Mouse (Mus musculus): ENCODE measurements around the gene Pa2g4. TPM values are rescaled to one million over a fixed set of nuclear protein-coding genes. Genes with fewer than 3 reads are reported as not detected.
"Not testable (repeated sequence)": the region's sequence is repeated elsewhere in the genome, so short reads cannot be mapped to it uniquely, and the experiment has no call there.

The Pa2g4 gene
- total RNA-seq, 2 experiments from 2014 or later: 56.7 to 62.7 TPM

- DNase-seq (ENCODE audit: low spot score in 2 of 2): no peak
- intact Hi-C loops (cut with DNase I): no loop called here
These were observed 17.9 kb upstream of the Pa2g4 start for GRCm38 (mm10) chr10:128583644-128584043.

- intact Hi-C loops (cut with DNase I): no loop called here
- DNase-seq (ENCODE audit: low spot score in 2 of 2): no peak
These were observed 13.9 kb upstream of the Pa2g4 start for GRCm38 (mm10) chr10:128579731-128580130.

GRCm38 (mm10) chr10:128579298-128579697 lies 13.5 kb upstream of the Pa2g4 start:
- intact Hi-C loops (cut with DNase I): no loop called here

GRCm38 (mm10) chr10:128578330-128578729 lies 12.5 kb upstream of the Pa2g4 start:
- intact Hi-C loops (cut with DNase I): no loop called here
- DNase-seq (ENCODE audit: low spot score in 2 of 2): no peak

More at GRCm38 (mm10) chr10:128579298-128579697, 13.5 kb upstream of the Pa2g4 start:
- DNase-seq (ENCODE audit: low spot score in 2 of 2): no peak

GRCm38 (mm10) chr10:128575063-128575462 lies 9.3 kb upstream of the Pa2g4 start:
- DNase-seq (ENCODE audit: low spot score in 2 of 2): no peak
- intact Hi-C loops (cut with DNase I): no loop called here

GRCm38 (mm10) chr10:128565206-128565787 lies 490 bp downstream of the Pa2g4 start:
- intact Hi-C loops (cut with DNase I): loop anchor here (5.0 kb wide), 2 partner anchors 47 to 107 kb away; partner anchors contain the start of gene Suox

GRCm38 (mm10) chr10:128563544-128563943 lies 2.2 kb downstream of the Pa2g4 start:
- intact Hi-C loops (cut with DNase I): no loop called here
- no peak for DNase-seq (ENCODE audit: low spot score in 2 of 2)

More at GRCm38 (mm10) chr10:128565206-128565787, 490 bp downstream of the Pa2g4 start:
- no peak for DNase-seq (ENCODE audit: low spot score in 2 of 2)

- intact Hi-C loops (cut with DNase I): no loop called here
- DNase-seq (ENCODE audit: low spot score in 2 of 2): no peak
These were observed 8.8 kb downstream of the Pa2g4 start for GRCm38 (mm10) chr10:128556963-128557362.

- no peak for DNase-seq (ENCODE audit: low spot score in 2 of 2)
- intact Hi-C loops (cut with DNase I): no loop called here
These were observed 9.5 kb downstream of the Pa2g4 start for GRCm38 (mm10) chr10:128556286-128556685.

- intact Hi-C loops (cut with DNase I); DNase-seq (ENCODE audit: low spot score in 2 of 2): not testable (repeated sequence)
These were observed 10.2 kb downstream of the Pa2g4 start for GRCm38 (mm10) chr10:128555567-128555966.

GRCm38 (mm10) chr10:128550144-128550823 lies 15.5 kb downstream of the Pa2g4 start:
- DNase-seq (ENCODE audit: low spot score in 2 of 2); intact Hi-C loops (cut with DNase I): not testable (repeated sequence)

GRCm38 (mm10) chr10:128549682-128550057 lies 16.1 kb downstream of the Pa2g4 start:
- intact Hi-C loops (cut with DNase I): loop anchor here (1.0 kb wide), 1 partner anchor 17 kb away; no protein-coding TSS in a partner anchor
- not testable (repeated sequence) for DNase-seq (ENCODE audit: low spot score in 2 of 2)

- intact Hi-C loops (cut with DNase I): loop anchor here (1.0 kb wide), 1 partner anchor 17 kb away; no protein-coding TSS in a partner anchor
- peak; percentile 92 to 97 for DNase-seq (ENCODE audit: low spot score in 2 of 2)
These were observed 16.7 kb downstream of the Pa2g4 start, which contains the start of gene Rpl41 for GRCm38 (mm10) chr10:128548947-128549681. TSS of gene Rpl41 (minus strand) at chr10:128549305.

- intact Hi-C loops (cut with DNase I); DNase-seq (ENCODE audit: low spot score in 2 of 2): not testable (repeated sequence)
These were observed 17.6 kb downstream of the Pa2g4 start for GRCm38 (mm10) chr10:128548051-128548791.

- intact Hi-C loops (cut with DNase I): loop anchor here (2.0 kb wide), 1 partner anchor 53 kb away; the partner anchor contains the start of gene Myl6
These were observed 18.3 kb downstream of the Pa2g4 start, which contains the start of gene Zc3h10 for GRCm38 (mm10) chr10:128547361-128548032. TSS of gene Zc3h10 (minus strand) at chr10:128547774.

GRCm38 (mm10) chr10:128546787-128547186 lies 19.0 kb downstream of the Pa2g4 start:
- intact Hi-C loops (cut with DNase I): loop anchor here (2.0 kb wide), 1 partner anchor 52 kb away; the partner anchor contains the start of gene Myl6
- DNase-seq (ENCODE audit: low spot score in 2 of 2): no peak

More at GRCm38 (mm10) chr10:128547361-128548032, 18.3 kb downstream of the Pa2g4 start, which contains the start of gene Zc3h10:
- peak; percentile 94 to 99 for DNase-seq (ENCODE audit: low spot score in 2 of 2)

- intact Hi-C loops (cut with DNase I): loop anchor here (2.0 kb wide), 1 partner anchor 52 kb away; the partner anchor contains the start of gene Myl6
- DNase-seq (ENCODE audit: low spot score in 2 of 2): peak in 1 of 2 experiments; percentile 57
These were observed 19.4 kb downstream of the Pa2g4 start for GRCm38 (mm10) chr10:128546361-128546760.

- no peak for DNase-seq (ENCODE audit: low spot score in 2 of 2)
- intact Hi-C loops (cut with DNase I): no loop called here
These were observed 20.3 kb downstream of the Pa2g4 start for GRCm38 (mm10) chr10:128545570-128545898.

All from left cerebral cortex, postnatal 25 days (tissue).